Mouse (Mus musculus) liver, embryonic 14.5 days (tissue): ENCODE measurements at regions not wholly inside any gene's neighbourhood (a gene's known extent, or its start where the extent isn't known, plus 50 kb on each side); places are given as distances from the start of the nearest gene placed in this dataset.

Source experiments
- ATAC-seq: fragments of 200-750 bp; cut with Nextera tagmentation; 2 replicates; pipeline ENCODE4 v1.8.0; 2017; ENCODE audit warnings: moderate number of reproducible peaks, mild to moderate bottlenecking, moderate library complexity; ENCODE audit not compliant: insufficient read depth
- DNase-seq, 3 experiments: peaks; one replicate each; pipeline ENCODE4 v3.0.0-alpha.2; 2012 to 2013; ENCODE audit warnings: low read depth in 3 of 3, low spot score in 3 of 3
- H3K27ac ChIP-seq: fragments of 300-500 bp; sonication (generic); 2 replicates; pipeline ENCODE4 v1.5.1; 2014; ENCODE audit warnings: moderate library complexity, mild to moderate bottlenecking, control low read depth, inconsistent platforms
- H3K27me3 ChIP-seq: fragments of 300-500 bp; sonication (generic); 2 replicates; pipeline ENCODE4 v1.6.1; 2014; ENCODE audit warnings: mild to moderate bottlenecking, low read length, moderate library complexity; ENCODE audit not compliant: control insufficient read depth, insufficient read depth
- H3K36me3 ChIP-seq: fragments of 300-500 bp; sonication (generic); replicated peaks from 2 replicates; pipeline ENCODE4 v1.6.1; 2014; ENCODE audit warnings: low read depth; ENCODE audit not compliant: control insufficient read depth, insufficient read depth
- H3K4me1 ChIP-seq, 2 experiments: fragments of 200-500 bp in 1 of 2; fragments of 300-500 bp in 1 of 2; sonication (generic) in 1 of 2; replicated peaks; 2 replicates each; pipeline ENCODE4 v1.6.1; 2012 to 2014; ENCODE audit warnings: antibody characterized with exemption in 1 of 2, inconsistent platforms in 1 of 2, low read length in 1 of 2; ENCODE audit not compliant: control insufficient read depth in 2 of 2, insufficient read depth in 2 of 2
- H3K4me2 ChIP-seq: fragments of 300-500 bp; sonication (generic); 2 replicates; pipeline ENCODE4 v1.6.1; 2014; ENCODE audit warnings: low read depth, mild to moderate bottlenecking, control low read depth, moderate library complexity
- H3K4me3 ChIP-seq, 2 experiments: fragments of 200-500 bp in 1 of 2; fragments of 300-500 bp in 1 of 2; sonication (generic) in 1 of 2; 2 replicates each; pipeline ENCODE4 v1.5.1; 2012 to 2014; ENCODE audit warnings: low read depth in 2 of 2, low read length in 2 of 2, mild to moderate bottlenecking in 2 of 2, control low read depth in 1 of 2, inconsistent platforms in 1 of 2, moderate library complexity in 1 of 2; ENCODE audit not compliant: insufficient read depth in 1 of 2
- H3K9ac ChIP-seq: fragments of 300-500 bp; sonication (generic); replicated peaks from 2 replicates; pipeline ENCODE4 v1.6.1; 2014; ENCODE audit warnings: mild to moderate bottlenecking, control low read depth, moderate library complexity
- H3K9me3 ChIP-seq: fragments of 300-500 bp; sonication (generic); 2 replicates; pipeline ENCODE4 v1.6.1; 2016; ENCODE audit warnings: low read length, mixed read lengths; ENCODE audit not compliant: control insufficient read depth
- CTCF ChIP-seq: IDR thresholded peaks from 2 replicates; pipeline ENCODE4 v1.5.1; 2016; ENCODE audit warnings: antibody characterized with exemption, low read depth, control low read depth
- EP300 ChIP-seq: IDR thresholded peaks from 2 replicates; pipeline ENCODE4 v1.6.1; 2016; ENCODE audit warnings: antibody characterized with exemption, low read depth
- WGBS: fragments of 180-500 bp; shearing (Covaris S2); extraction: QIAGEN DNeasy Blood & Tissue Kit; methylation state at CpG from one replicate; pipeline ENCODE4 v1.1.7; 2014; ENCODE audit not compliant: insufficient replicate concordance; 5-methylcytosine and 5-hydroxymethylcytosine counted together

DNA sequence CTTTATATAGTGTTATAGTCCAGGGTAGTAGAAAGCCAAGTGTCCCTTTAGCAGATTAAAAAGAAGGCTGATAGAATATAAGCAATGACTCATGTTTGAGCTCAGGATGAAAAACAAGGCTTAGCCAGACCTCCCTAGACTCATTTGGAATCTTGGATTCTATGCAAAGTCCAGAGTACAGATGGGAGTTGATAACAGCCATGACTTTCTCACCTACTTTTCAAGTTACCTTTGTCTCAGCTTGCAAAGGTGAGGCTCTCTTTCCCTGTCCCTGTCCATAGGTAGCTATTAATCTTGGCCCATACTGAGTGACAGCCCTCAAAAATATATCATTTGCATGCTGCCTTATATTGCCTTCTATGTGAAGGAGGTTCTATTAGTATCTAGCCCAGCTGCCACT, 229.6 kb downstream of the Ikzf2 start:
- DNase-seq, result no peak

DNA sequence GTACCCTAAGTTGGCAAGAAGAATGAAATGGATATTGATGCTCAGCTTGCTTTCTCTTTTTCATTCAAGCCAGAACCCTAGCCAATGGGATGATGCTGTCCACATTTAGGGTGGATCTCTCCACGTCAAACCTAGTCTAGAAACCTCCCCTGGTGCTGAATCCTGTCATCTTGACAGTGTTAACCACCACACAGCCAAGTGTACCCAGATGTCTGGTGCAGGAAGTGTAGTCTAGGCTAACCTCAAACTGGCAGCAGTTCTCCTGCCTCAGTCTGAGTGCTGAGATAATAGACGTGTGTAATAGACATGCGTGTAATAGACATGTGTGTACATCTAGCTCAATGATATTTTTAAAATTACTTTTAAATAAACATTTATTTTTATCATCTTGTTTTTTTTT, 233.1 kb downstream of the Ikzf2 start:
- no peak overlapping the region for H3K4me3 ChIP-seq
- no peaks in the 10 kb centered on the region for H3K4me1 ChIP-seq
- H3K9me3 ChIP-seq, result no peaks in the 10 kb centered on the region
- ATAC-seq (no peak), DNase-seq (no peak)
- no peak for TF ChIP-seq CTCF
- TF ChIP-seq EP300, result no peak
- no peak overlapping the region for H3K27ac ChIP-seq
- no peaks in the 10 kb centered on the region for H3K36me3 ChIP-seq
- H3K4me2 ChIP-seq, result no peak overlapping the region
- no peaks in the 10 kb centered on the region for H3K27me3 ChIP-seq
- no peak overlapping the region for H3K9ac ChIP-seq
- 48% methylated on average over 3 of the region's 3 CpGs for WGBS

More for the DNA sequence above, 229.6 kb downstream of the Ikzf2 start:
- H3K27ac ChIP-seq, result no peak overlapping the region
- H3K4me1 ChIP-seq, result no peaks in the 10 kb centered on the region
- H3K36me3 ChIP-seq, result no peaks in the 10 kb centered on the region
- no peaks in the 10 kb centered on the region for H3K27me3 ChIP-seq
- H3K4me2 ChIP-seq, result no peak overlapping the region
- no peak for ATAC-seq
- no peak for TF ChIP-seq CTCF
- no peak overlapping the region for H3K4me3 ChIP-seq
- H3K9ac ChIP-seq, result no peak overlapping the region
- H3K9me3 ChIP-seq, result no peaks in the 10 kb centered on the region

DNA sequence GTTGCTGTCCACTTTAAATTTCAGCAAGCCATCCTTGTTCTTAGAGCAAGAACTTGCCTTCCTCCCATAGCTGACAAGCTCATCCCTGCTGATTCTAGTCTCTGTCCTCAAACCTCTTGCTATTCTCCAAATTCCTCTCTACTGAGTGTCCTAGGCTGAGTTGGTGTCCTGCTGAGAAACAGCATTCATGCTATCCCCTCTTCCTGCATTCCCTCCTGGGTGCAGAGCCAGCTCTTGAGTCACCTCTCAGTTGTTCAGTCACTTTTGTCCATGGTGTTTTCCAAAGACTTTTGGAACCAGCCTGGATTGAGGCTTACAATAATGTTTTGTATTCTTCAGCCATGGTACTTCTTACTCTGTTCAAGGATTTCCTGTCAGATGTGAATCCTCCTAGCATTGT, 234.1 kb downstream of the Ikzf2 start:
- no peak for ATAC-seq
- no peak overlapping the region for H3K4me2 ChIP-seq

DNA sequence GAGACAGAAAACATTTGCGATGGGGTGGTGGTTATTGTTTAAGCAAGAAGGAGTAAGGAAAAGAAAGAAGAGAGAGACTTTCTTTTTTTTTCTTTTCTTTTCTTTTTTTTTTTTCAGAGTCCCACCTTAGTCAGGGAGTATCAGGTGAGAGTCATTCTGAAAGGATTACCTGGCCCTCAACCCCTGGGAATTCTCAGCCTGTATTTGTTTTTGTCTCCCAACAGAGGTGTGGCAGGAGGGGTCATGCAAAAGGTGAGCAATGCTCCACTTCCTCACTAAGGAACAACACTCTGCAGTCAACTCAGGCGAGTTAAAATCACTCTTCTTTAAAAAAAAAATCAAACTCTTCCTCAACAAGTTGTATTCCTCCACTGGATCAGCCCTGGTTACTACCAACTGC, 236.6 kb downstream of the Ikzf2 start:
- no peaks in the 10 kb centered on the region for H3K36me3 ChIP-seq

More for the DNA sequence above, 234.1 kb downstream of the Ikzf2 start:
- H3K4me1 ChIP-seq, result no peaks in the 10 kb centered on the region
- no peak overlapping the region for H3K4me3 ChIP-seq
- no peak for TF ChIP-seq EP300
- TF ChIP-seq CTCF, result no peak
- H3K27me3 ChIP-seq, result no peaks in the 10 kb centered on the region
- no peak overlapping the region for H3K27ac ChIP-seq
- DNase-seq, result no peak
- no peaks in the 10 kb centered on the region for H3K36me3 ChIP-seq
- no peak overlapping the region for H3K9ac ChIP-seq
- H3K9me3 ChIP-seq, result no peaks in the 10 kb centered on the region

DNA sequence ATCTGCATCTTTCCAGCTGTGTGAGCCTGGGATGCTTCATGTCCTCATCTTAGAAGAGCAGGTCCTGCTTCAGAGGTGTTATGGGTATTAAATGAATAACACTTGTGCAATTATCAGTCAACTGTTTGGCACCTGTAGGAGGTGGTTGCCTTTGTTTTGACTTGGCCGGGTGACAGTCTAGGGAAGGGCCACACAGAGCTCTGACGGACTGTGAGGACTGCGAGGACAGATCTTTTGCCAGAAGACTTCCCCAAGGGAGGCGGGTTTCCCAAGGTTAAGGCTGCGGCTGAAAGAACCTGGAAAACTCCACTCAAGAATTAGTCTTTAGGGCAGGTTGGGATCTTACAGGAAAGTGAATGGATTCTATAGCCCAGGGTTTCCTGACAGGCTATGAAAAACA, 239.8 kb downstream of the Ikzf2 start:
- no peak overlapping the region for H3K4me3 ChIP-seq
- no peak overlapping the region for H3K4me2 ChIP-seq
- 72% methylated on average over 5 of the region's 5 CpGs for WGBS
- TF ChIP-seq CTCF (no peak), EP300 (no peak)
- no peaks in the 10 kb centered on the region for H3K9me3 ChIP-seq
- ATAC-seq, result no peak
- H3K9ac ChIP-seq, result no peak overlapping the region
- H3K4me1 ChIP-seq, result no peaks in the 10 kb centered on the region
- no peak for DNase-seq
- no peaks in the 10 kb centered on the region for H3K36me3 ChIP-seq
- H3K27me3 ChIP-seq, result no peaks in the 10 kb centered on the region
- H3K27ac ChIP-seq, result no peak overlapping the region

More for the DNA sequence above, 236.6 kb downstream of the Ikzf2 start:
- no peaks in the 10 kb centered on the region for H3K4me1 ChIP-seq
- no peak overlapping the region for H3K4me2 ChIP-seq
- no peak overlapping the region for H3K27ac ChIP-seq
- H3K9me3 ChIP-seq, result no peaks in the 10 kb centered on the region
- WGBS, result 41% methylated on average over 2 of the region's 2 CpGs
- H3K4me3 ChIP-seq, result no peak overlapping the region
- ATAC-seq (no peak), DNase-seq (no peak)
- H3K9ac ChIP-seq, result no peak overlapping the region
- no peak for TF ChIP-seq CTCF
- TF ChIP-seq EP300, result no peak
- H3K27me3 ChIP-seq, result no peaks in the 10 kb centered on the region

DNA sequence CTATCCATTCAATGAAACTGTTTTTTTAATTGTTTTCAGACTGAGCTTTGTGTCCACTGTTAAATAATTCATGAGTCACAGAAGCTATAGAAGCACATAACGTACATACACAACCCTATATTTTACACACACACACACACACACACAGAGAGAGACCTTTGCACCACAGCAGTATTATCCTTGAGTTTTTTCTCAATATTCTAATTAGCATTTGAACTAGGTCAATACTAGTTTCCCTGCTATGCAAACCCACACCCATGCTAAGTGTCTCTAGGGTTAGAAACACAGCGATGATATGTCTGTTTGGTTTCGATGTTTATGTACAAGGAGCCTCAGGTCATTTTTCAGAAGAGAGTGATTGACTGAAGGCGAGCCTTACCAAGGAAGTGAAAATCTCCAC, 242.3 kb downstream of the Ikzf2 start:
- TF ChIP-seq EP300, result no peak
- no peak for TF ChIP-seq CTCF
- Histone ChIP-seq H3K4me2 (no peak overlapping the region), H3K9ac (no peak overlapping the region), H3K4me1 (no peaks in the 10 kb centered on the region), H3K4me3 (no peak overlapping the region), H3K27ac (no peak overlapping the region), H3K9me3 (no peaks in the 10 kb centered on the region), H3K36me3 (no peaks in the 10 kb centered on the region), H3K27me3 (no peaks in the 10 kb centered on the region)
- ATAC-seq (no peak), DNase-seq (no peak)
- 68% methylated on average over 4 of the region's 4 CpGs for WGBS
